Mouse (Mus musculus): ENCODE measurements around the gene Trappc12.

GRCm38 (mm10) chr12:28693738-28694137 is 56.5 kb downstream of the Trappc12 start:
- TF ChIP-seq CTCF (IDR thresholded peaks at IDR 0.05; ENCODE audit: low read depth, low read length) (no peak), GATA1 (IDR thresholded peaks at IDR 0.05; ENCODE audit: borderline replicate concordance, low read length) (no peak), POLR2AphosphoS5 (IDR thresholded peaks at IDR 0.05; ENCODE audit: insufficient replicate concordance, low read depth, low read length) (no peak)
